Mouse (Mus musculus): ENCODE results near the gene Mptx2.

GRCm38 (mm10) chr1:173315725-173316124 lies 38.1 kb upstream of the Mptx2 start:
- TF ChIP-seq ZNF384 (IDR thresholded peaks at IDR 0.05; ENCODE audit: low read depth, low read length) (no peak), HCFC1 (IDR thresholded peaks at IDR 0.05; ENCODE audit: borderline replicate concordance, insufficient read depth, low read length) (no peak), MAFK (IDR thresholded peaks at IDR 0.05; ENCODE audit: insufficient read depth, low read depth, low read length) (no peak), CHD2 (IDR thresholded peaks at IDR 0.05; ENCODE audit: low read depth, low read length) (no peak)
